Comparison of ENCODE assay signal across 8 mouse cellular contexts in the genomic region with DNA sequence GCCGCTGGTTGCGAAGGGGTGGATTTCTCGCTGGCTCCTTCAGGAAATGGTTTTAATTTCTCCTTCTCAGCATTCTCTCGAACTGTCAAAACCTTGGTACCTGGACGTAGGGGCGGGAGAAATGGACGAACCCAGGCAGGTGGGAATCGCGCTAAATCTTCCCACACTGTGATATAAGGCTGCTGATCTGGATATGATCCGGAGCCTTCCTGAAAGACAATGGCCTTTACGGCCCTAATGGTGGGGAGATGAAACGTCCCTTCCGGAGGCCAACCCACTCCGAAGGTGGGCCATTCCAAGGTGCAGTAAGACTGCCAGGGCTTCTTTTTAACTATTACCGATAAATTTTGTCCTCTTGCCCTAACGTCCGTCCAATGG.
DNase-seq lines count a peak whose midpoint lies in the region; ATAC-seq and TF ChIP-seq lines count a peak whose summit lies in the region.
"Had no signal": no experiment of that assay in that cellular context is flagged by ENCODE, and none has a peak within 500 bp of the region (broad histone marks: within the 10 kb centered on the region; RNA-seq: fewer than 3 reads in every experiment).

No protein-coding gene starts in this region.

- no peak overlapping the region for H3K27ac ChIP-seq in forebrain, postnatal 0 days (ENCODE audit: low read depth, low read length)
- H3K27ac ChIP-seq in liver, embryonic 12.5 days = no peak overlapping the region
- H3K27ac ChIP-seq in stomach, embryonic 14.5 days (ENCODE audit: low read length) = no peak overlapping the region
- H3K27ac ChIP-seq: macrophage had no signal

- H3K4me1 ChIP-seq in forebrain, postnatal 0 days (ENCODE audit: insufficient read depth) = no peaks in the 10 kb centered on the region
- no peaks in the 10 kb centered on the region for H3K4me1 ChIP-seq in liver, embryonic 12.5 days
- no peaks in the 10 kb centered on the region for H3K4me1 ChIP-seq in stomach, embryonic 14.5 days (ENCODE audit: control insufficient read depth, insufficient read depth, low read length)

- no peak overlapping the region for H3K4me2 ChIP-seq in forebrain, postnatal 0 days (ENCODE audit: low read depth)
- H3K4me2 ChIP-seq in liver, embryonic 12.5 days = no peak overlapping the region
- no peak overlapping the region for H3K4me2 ChIP-seq in stomach, embryonic 14.5 days (replicated peaks; ENCODE audit: low read depth, low read length)

- DNase-seq in urinary bladder, postnatal 14 days (ENCODE audit: low spot score) = peak; percentile 7
- no peak for DNase-seq in urinary bladder, postnatal 25 days (ENCODE audit: low spot score)
- DNase-seq in forebrain, postnatal 0 days = no peak
- no peak for DNase-seq in thymus, postnatal 25 days

- H3K4me3 ChIP-seq in forebrain, postnatal 0 days (ENCODE audit: low read depth, low read length) = no peak overlapping the region
- H3K4me3 ChIP-seq in liver, embryonic 12.5 days = no peak overlapping the region
- H3K4me3 ChIP-seq in stomach, embryonic 14.5 days (ENCODE audit: low read depth, low read length) = no peak overlapping the region

- peaks cover 7% of the 10 kb centered on the region; the same call in 1 of the 2 replicates for H3K36me3 ChIP-seq in forebrain, postnatal 0 days (ENCODE audit: insufficient read depth)
- H3K36me3 ChIP-seq in liver, embryonic 12.5 days = peaks cover 20% of the 10 kb centered on the region
- H3K36me3 ChIP-seq in stomach, embryonic 14.5 days (ENCODE audit: control insufficient read depth, insufficient read depth, low read length) = no peaks in the 10 kb centered on the region

- TF ChIP-seq CTCF in forebrain, postnatal 0 days (IDR thresholded peaks at IDR 0.05; ENCODE audit: low read depth) = no peak

- peak; percentile 18; the same call in 1 of the 2 replicates for ATAC-seq in forebrain, postnatal 0 days
- ATAC-seq in liver, embryonic 12.5 days = peak; percentile 46
- ATAC-seq in stomach, embryonic 14.5 days (ENCODE audit: insufficient number of reproducible peaks, insufficient read depth, low FRiP score, low read depth) = peak; percentile 21
- ATAC-seq in erythroblast, adult 5-6 weeks (replicated peaks; ENCODE audit: low FRiP score, poor library complexity, severe bottlenecking) = no peak; the same call in none of the 2 replicates

- H3K9me3 ChIP-seq in forebrain, postnatal 0 days (ENCODE audit: low read length) = peaks cover 58% of the 10 kb centered on the region
- peaks cover 58% of the 10 kb centered on the region for H3K9me3 ChIP-seq in liver, embryonic 12.5 days (replicated peaks)
- peaks cover 57% of the 10 kb centered on the region for H3K9me3 ChIP-seq in stomach, embryonic 14.5 days (ENCODE audit: control insufficient read depth, low read depth, low read length)

- no peak overlapping the region for H3K9ac ChIP-seq in forebrain, postnatal 0 days
- H3K9ac ChIP-seq in liver, embryonic 12.5 days = no peak overlapping the region
- H3K9ac ChIP-seq in stomach, embryonic 14.5 days (replicated peaks; ENCODE audit: low read depth, low read length) = no peak overlapping the region

- no peaks in the 10 kb centered on the region for H3K27me3 ChIP-seq in forebrain, postnatal 0 days (ENCODE audit: insufficient read depth, low read length)
- peaks cover 11% of the 10 kb centered on the region; the same call in 1 of the 2 replicates for H3K27me3 ChIP-seq in liver, embryonic 12.5 days (replicated peaks)
- no peaks in the 10 kb centered on the region for H3K27me3 ChIP-seq in stomach, embryonic 14.5 days (ENCODE audit: control insufficient read depth, insufficient read depth, low read length)

- WGBS in forebrain, postnatal 0 days = 74% methylated on average over 17 of the region's 17 CpGs
- 62% methylated on average over 17 of the region's 17 CpGs for WGBS in liver, embryonic 12.5 days (ENCODE audit: insufficient replicate concordance)
- 73% methylated on average over 17 of the region's 17 CpGs for WGBS in stomach, embryonic 14.5 days
